Comparison of ENCODE assay signal across 8 mouse cellular contexts in genomic region chr5:20701483-20702421, GRCm38 (mm10).
DNase-seq lines count a peak whose midpoint lies in the region; ATAC-seq and TF ChIP-seq lines count a peak whose summit lies in the region.

No protein-coding gene starts in this region.

- peak; percentile 69 for TF ChIP-seq POLR2A in testis, adult 2 months (IDR thresholded peaks at IDR 0.05; ENCODE audit: control insufficient read depth, low read depth, low read length)

- 0 out of 2 replicates have a peak, but pooled peaks cover 2% of the 10 kb centered on the region for H3K36me3 ChIP-seq in forebrain, embryonic 15.5 days
- no peaks in the 10 kb centered on the region for H3K36me3 ChIP-seq in neural tube, embryonic 14.5 days (ENCODE audit: control insufficient read depth, insufficient read depth, low read length)
- no peaks in the 10 kb centered on the region for H3K36me3 ChIP-seq in testis, adult 2 months (ENCODE audit: control insufficient read depth, insufficient read depth, low read length)

- intact Hi-C loops in heart, postnatal 25 days (cut with DNase I): loop anchor here (2.0 to 5.0 kb wide), 4 partner anchors 71 to 1271 kb away; no protein-coding TSS in a partner anchor

- no peak for TF ChIP-seq CTCF in testis, adult 2 months (IDR thresholded peaks at IDR 0.05; ENCODE audit: control insufficient read depth, insufficient read depth, insufficient replicate concordance, low read depth, low read length)

- peak overlapping the region; percentile 65 for H3K4me2 ChIP-seq in forebrain, embryonic 15.5 days (replicated peaks)
- peak overlapping the region; percentile 72 for H3K4me2 ChIP-seq in neural tube, embryonic 14.5 days (ENCODE audit: low read depth, low read length)

- peak overlapping the region; percentile 97 for H3K27ac ChIP-seq in forebrain, embryonic 15.5 days (replicated peaks)
- peak overlapping the region; percentile 98 for H3K27ac ChIP-seq in neural tube, embryonic 14.5 days (ENCODE audit: low read depth, low read length)
- peak overlapping the region; percentile 94 for H3K27ac ChIP-seq in testis, adult 2 months (ENCODE audit: control insufficient read depth, insufficient read depth, low read depth, low read length)

- WGBS in forebrain, embryonic 15.5 days: under 1% methylated on average over 54 of the region's 57 CpGs
- under 1% methylated on average over 43 of the region's 57 CpGs for WGBS in neural tube, embryonic 14.5 days

- no peaks in the 10 kb centered on the region for H3K27me3 ChIP-seq in forebrain, embryonic 15.5 days
- H3K27me3 ChIP-seq in neural tube, embryonic 14.5 days (ENCODE audit: control insufficient read depth, insufficient read depth, low read length): no peaks in the 10 kb centered on the region
- H3K27me3 ChIP-seq in testis, adult 2 months (ENCODE audit: control insufficient read depth, insufficient read depth, low read length): no peaks in the 10 kb centered on the region

- DNase-seq in ES-CJ7 (ENCODE audit: low read depth, low spot score): peak; percentile 95
- DNase-seq in heart, postnatal 25 days (ENCODE audit: low spot score): peak; percentile 85
- peak; percentile 87 to 93 for DNase-seq in layer of hippocampus, adult 18-20 months (ENCODE audit: low spot score in 2 of 2)
- DNase-seq in lung, adult 18-20 months: peak; percentile 91 to 92

- peaks cover 9% of the 10 kb centered on the region for H3K4me1 ChIP-seq in forebrain, embryonic 15.5 days
- peaks cover 3% of the 10 kb centered on the region; the same call in 1 of the 2 replicates for H3K4me1 ChIP-seq in neural tube, embryonic 14.5 days (ENCODE audit: control insufficient read depth, insufficient read depth, low read length)
- H3K4me1 ChIP-seq in testis, adult 2 months (ENCODE audit: control insufficient read depth, insufficient read depth, low read length): peaks cover 6% of the 10 kb centered on the region

- H3K9me3 ChIP-seq in forebrain, embryonic 15.5 days: no peaks in the 10 kb centered on the region
- no peaks in the 10 kb centered on the region for H3K9me3 ChIP-seq in neural tube, embryonic 14.5 days (ENCODE audit: control insufficient read depth, low read length)

- peak; percentile 84 for ATAC-seq in cerebellum, adult (ENCODE audit: insufficient number of reproducible peaks, low FRiP score, low TSS enrichment)
- peak; percentile 97 for ATAC-seq in forebrain, embryonic 15.5 days (replicated peaks)
- peak; percentile 96 for ATAC-seq in neural tube, embryonic 14.5 days (ENCODE audit: low read depth)

- peak overlapping the region; percentile 81 for H3K9ac ChIP-seq in forebrain, embryonic 15.5 days (replicated peaks)
- H3K9ac ChIP-seq in neural tube, embryonic 14.5 days (replicated peaks; ENCODE audit: low read depth, low read length): peak overlapping the region; percentile 90

- peak overlapping the region; percentile 59 for H3K4me3 ChIP-seq in forebrain, embryonic 15.5 days
- H3K4me3 ChIP-seq in neural tube, embryonic 14.5 days (ENCODE audit: low read depth, low read length): peak overlapping the region; percentile 66
- peak overlapping the region; percentile 94 for H3K4me3 ChIP-seq in testis, adult 2 months (ENCODE audit: control insufficient read depth, low read depth, low read length)

Comparison
In these comparisons a context has a peak if more than half of its experiments do, and no peak if none do; other contexts are left out.
1. Peak in every context shown above with its lines: DNase-seq, ATAC-seq, H3K4me3 ChIP-seq and H3K27ac ChIP-seq.